Mouse (Mus musculus): ENCODE results near the gene Taar7f. TPM values are rescaled to one million over a fixed set of nuclear protein-coding genes. Genes with fewer than 3 reads are reported as not detected.
"Not testable (repeated sequence)": the region's sequence is repeated elsewhere in the genome, so short reads cannot be mapped to it uniquely, and the experiment has no call there.

Gene Taar7f
- polyA plus RNA-seq, 1 experiment from 2014 or later, result not detected

GRCm38 (mm10) chr10:24052039-24052438, 2.7 kb downstream of the Taar7f start:
- ATAC-seq (ENCODE audit: low FRiP score), result no peak
- no peaks in the 10 kb centered on the region for H3K36me3 ChIP-seq (ENCODE audit: control insufficient read depth, insufficient read depth, low read length)
- H3K9ac ChIP-seq (ENCODE audit: low read depth, low read length), result no peak overlapping the region
- no peaks in the 10 kb centered on the region for H3K9me3 ChIP-seq (ENCODE audit: control insufficient read depth, low read length)
- no peak overlapping the region for H3K4me2 ChIP-seq (replicated peaks; ENCODE audit: low read depth, low read length)
- no peaks in the 10 kb centered on the region for H3K27me3 ChIP-seq (ENCODE audit: control insufficient read depth, insufficient read depth, low read length)
- DNase-seq (ENCODE audit: low spot score), result no peak
- H3K27ac ChIP-seq (ENCODE audit: low read depth, low read length), result no peak overlapping the region
- no peak overlapping the region for H3K4me3 ChIP-seq (ENCODE audit: low read depth, low read length)
- no peaks in the 10 kb centered on the region for H3K4me1 ChIP-seq (replicated peaks; ENCODE audit: control insufficient read depth, insufficient read depth, low read length)
- WGBS, result 86% methylated on average over 5 of the region's 5 CpGs

GRCm38 (mm10) chr10:24058986-24059385, 9.7 kb downstream of the Taar7f start:
- Histone ChIP-seq H3K36me3 (ENCODE audit: control insufficient read depth, insufficient read depth, low read length) (no peaks in the 10 kb centered on the region), H3K4me2 (replicated peaks; ENCODE audit: low read depth, low read length) (no peak overlapping the region), H3K27me3 (ENCODE audit: control insufficient read depth, insufficient read depth, low read length) (no peaks in the 10 kb centered on the region), H3K9ac (ENCODE audit: low read depth, low read length) (no peak overlapping the region), H3K4me3 (ENCODE audit: low read depth, low read length) (no peak overlapping the region), H3K4me1 (replicated peaks; ENCODE audit: control insufficient read depth, insufficient read depth, low read length) (no peaks in the 10 kb centered on the region), H3K9me3 (ENCODE audit: control insufficient read depth, low read length) (no peaks in the 10 kb centered on the region), H3K27ac (ENCODE audit: low read depth, low read length) (no peak overlapping the region)
- ATAC-seq (ENCODE audit: low FRiP score) (no peak), DNase-seq (ENCODE audit: low spot score) (no peak)
- WGBS, result 95% methylated on average over 3 of the region's 3 CpGs

GRCm38 (mm10) chr10:24074751-24075150, 25.4 kb downstream of the Taar7f start:
- H3K9me3 ChIP-seq (ENCODE audit: control insufficient read depth, low read length); H3K36me3 ChIP-seq (ENCODE audit: control insufficient read depth, insufficient read depth, low read length); DNase-seq (ENCODE audit: low spot score); H3K27me3 ChIP-seq (ENCODE audit: control insufficient read depth, insufficient read depth, low read length); H3K9ac ChIP-seq (ENCODE audit: low read depth, low read length); H3K4me3 ChIP-seq (ENCODE audit: low read depth, low read length); H3K4me1 ChIP-seq (replicated peaks; ENCODE audit: control insufficient read depth, insufficient read depth, low read length); H3K4me2 ChIP-seq (replicated peaks; ENCODE audit: low read depth, low read length); ATAC-seq (ENCODE audit: low FRiP score); H3K27ac ChIP-seq (ENCODE audit: low read depth, low read length): not testable (repeated sequence)
- WGBS, result 43% methylated on average over 2 of the region's 2 CpGs

GRCm38 (mm10) chr10:24076200-24076599, 26.9 kb downstream of the Taar7f start, which contains the start of gene Taar8a:
Gene Taar8a, plus strand, starts transcription at chr10:24076500.
- not testable (repeated sequence) for H3K4me2 ChIP-seq (replicated peaks; ENCODE audit: low read depth, low read length); H3K36me3 ChIP-seq (ENCODE audit: control insufficient read depth, insufficient read depth, low read length); H3K4me3 ChIP-seq (ENCODE audit: low read depth, low read length); H3K27ac ChIP-seq (ENCODE audit: low read depth, low read length); H3K4me1 ChIP-seq (replicated peaks; ENCODE audit: control insufficient read depth, insufficient read depth, low read length); ATAC-seq (ENCODE audit: low FRiP score); H3K27me3 ChIP-seq (ENCODE audit: control insufficient read depth, insufficient read depth, low read length); H3K9ac ChIP-seq (ENCODE audit: low read depth, low read length); H3K9me3 ChIP-seq (ENCODE audit: control insufficient read depth, low read length); DNase-seq (ENCODE audit: low spot score)
- WGBS, result 85% methylated on average over 2 of the region's 4 CpGs

GRCm38 (mm10) chr10:24080166-24080565, 30.9 kb downstream of the Taar7f start:
- peak; percentile 45 for DNase-seq (ENCODE audit: low spot score)
- no peak for ATAC-seq (ENCODE audit: low FRiP score)
- 50% methylated on average over 3 of the region's 3 CpGs for WGBS

GRCm38 (mm10) chr10:24085936-24086335, 36.6 kb downstream of the Taar7f start:
- H3K9me3 ChIP-seq (ENCODE audit: control insufficient read depth, low read length), result no peaks in the 10 kb centered on the region
- H3K27me3 ChIP-seq (ENCODE audit: control insufficient read depth, insufficient read depth, low read length), result no peaks in the 10 kb centered on the region
- no peaks in the 10 kb centered on the region for H3K4me1 ChIP-seq (replicated peaks; ENCODE audit: control insufficient read depth, insufficient read depth, low read length)
- no peak overlapping the region for H3K4me3 ChIP-seq (ENCODE audit: low read depth, low read length)
- no peaks in the 10 kb centered on the region for H3K36me3 ChIP-seq (ENCODE audit: control insufficient read depth, insufficient read depth, low read length)
- DNase-seq (ENCODE audit: low spot score) (no peak), ATAC-seq (ENCODE audit: low FRiP score) (no peak)
- no peak overlapping the region for H3K4me2 ChIP-seq (replicated peaks; ENCODE audit: low read depth, low read length)
- no peak overlapping the region for H3K9ac ChIP-seq (ENCODE audit: low read depth, low read length)
- H3K27ac ChIP-seq (ENCODE audit: low read depth, low read length), result no peak overlapping the region
- 56% methylated on average over 5 of the region's 5 CpGs for WGBS

More at GRCm38 (mm10) chr10:24080166-24080565, 30.9 kb downstream of the Taar7f start:
- Histone ChIP-seq H3K36me3 (ENCODE audit: control insufficient read depth, insufficient read depth, low read length) (no peaks in the 10 kb centered on the region), H3K27me3 (ENCODE audit: control insufficient read depth, insufficient read depth, low read length) (no peaks in the 10 kb centered on the region), H3K4me2 (replicated peaks; ENCODE audit: low read depth, low read length) (no peak overlapping the region), H3K4me1 (replicated peaks; ENCODE audit: control insufficient read depth, insufficient read depth, low read length) (no peaks in the 10 kb centered on the region), H3K9ac (ENCODE audit: low read depth, low read length) (no peak overlapping the region), H3K27ac (ENCODE audit: low read depth, low read length) (no peak overlapping the region), H3K9me3 (ENCODE audit: control insufficient read depth, low read length) (no peaks in the 10 kb centered on the region), H3K4me3 (ENCODE audit: low read depth, low read length) (no peak overlapping the region)

- ATAC-seq (ENCODE audit: low FRiP score), result no peak
- Histone ChIP-seq H3K4me3 (ENCODE audit: low read depth, low read length) (no peak overlapping the region), H3K27ac (ENCODE audit: low read depth, low read length) (no peak overlapping the region), H3K27me3 (ENCODE audit: control insufficient read depth, insufficient read depth, low read length) (no peaks in the 10 kb centered on the region), H3K9me3 (ENCODE audit: control insufficient read depth, low read length) (no peaks in the 10 kb centered on the region), H3K36me3 (ENCODE audit: control insufficient read depth, insufficient read depth, low read length) (no peaks in the 10 kb centered on the region), H3K4me2 (replicated peaks; ENCODE audit: low read depth, low read length) (no peak overlapping the region), H3K9ac (ENCODE audit: low read depth, low read length) (no peak overlapping the region), H3K4me1 (replicated peaks; ENCODE audit: control insufficient read depth, insufficient read depth, low read length) (no peaks in the 10 kb centered on the region)
- 83% methylated on average over 5 of the region's 5 CpGs for WGBS
- no peak for DNase-seq (ENCODE audit: low spot score)
Observed at GRCm38 (mm10) chr10:24086555-24086954, 37.2 kb downstream of the Taar7f start.

GRCm38 (mm10) chr10:24087168-24087567, 37.9 kb downstream of the Taar7f start:
- 80% methylated on average over 2 of the region's 2 CpGs for WGBS
- no peak for ATAC-seq (ENCODE audit: low FRiP score)
- no peaks in the 10 kb centered on the region for H3K36me3 ChIP-seq (ENCODE audit: control insufficient read depth, insufficient read depth, low read length)

GRCm38 (mm10) chr10:24092194-24092593, 42.9 kb downstream of the Taar7f start, which contains the start of gene Taar8b:
Gene Taar8b, minus strand, starts transcription at chr10:24092294.
- no peak for DNase-seq (ENCODE audit: low spot score)
- 83% methylated on average over 2 of the region's 2 CpGs for WGBS
- ATAC-seq (ENCODE audit: low FRiP score), result no peak
- H3K4me2 ChIP-seq (replicated peaks; ENCODE audit: low read depth, low read length), result no peak within 1 kb of the TSS
- H3K27me3 ChIP-seq (ENCODE audit: control insufficient read depth, insufficient read depth, low read length), result no peaks in the 10 kb centered on the region
- H3K9ac ChIP-seq (ENCODE audit: low read depth, low read length), result no peak within 1 kb of the TSS
- H3K36me3 ChIP-seq (ENCODE audit: control insufficient read depth, insufficient read depth, low read length), result no peaks in the 10 kb centered on the region
- no peak within 1 kb of the TSS for H3K27ac ChIP-seq (ENCODE audit: low read depth, low read length)
- H3K9me3 ChIP-seq (ENCODE audit: control insufficient read depth, low read length), result no peaks in the 10 kb centered on the region
- H3K4me1 ChIP-seq (replicated peaks; ENCODE audit: control insufficient read depth, insufficient read depth, low read length), result no peaks in the 10 kb centered on the region
- no peak within 1 kb of the TSS for H3K4me3 ChIP-seq (ENCODE audit: low read depth, low read length)

More at GRCm38 (mm10) chr10:24087168-24087567, 37.9 kb downstream of the Taar7f start:
- Histone ChIP-seq H3K27me3 (ENCODE audit: control insufficient read depth, insufficient read depth, low read length) (no peaks in the 10 kb centered on the region), H3K9ac (ENCODE audit: low read depth, low read length) (no peak overlapping the region), H3K4me2 (replicated peaks; ENCODE audit: low read depth, low read length) (no peak overlapping the region), H3K9me3 (ENCODE audit: control insufficient read depth, low read length) (no peaks in the 10 kb centered on the region), H3K27ac (ENCODE audit: low read depth, low read length) (no peak overlapping the region), H3K4me3 (ENCODE audit: low read depth, low read length) (no peak overlapping the region), H3K4me1 (replicated peaks; ENCODE audit: control insufficient read depth, insufficient read depth, low read length) (no peaks in the 10 kb centered on the region)
- no peak for DNase-seq (ENCODE audit: low spot score)

Measured in hindbrain, embryonic 11.5 days (tissue).